Mouse (Mus musculus) layer of hippocampus, adult 11-12 months (tissue): ENCODE measurements around the gene Casp7.

Source experiments
- DNase-seq: peaks from one replicate; pipeline ENCODE4 v3.0.0; 2022; ENCODE audit warnings: low spot score

The Casp7 gene

GRCm38 (mm10) chr19:56424606-56425395 lies 27.9 kb downstream of the Casp7 start:
- DNase-seq: no peak

- no peak for DNase-seq
These were observed 28.6 kb downstream of the Casp7 start for GRCm38 (mm10) chr19:56425492-56425891.

- no peak for DNase-seq
These were observed 33.4 kb downstream of the Casp7 start for GRCm38 (mm10) chr19:56430369-56430768.

GRCm38 (mm10) chr19:56432706-56433105 lies 35.8 kb downstream of the Casp7 start:
- no peak for DNase-seq

GRCm38 (mm10) chr19:56433581-56433980 lies 36.7 kb downstream of the Casp7 start:
- no peak for DNase-seq

GRCm38 (mm10) chr19:56436380-56436779 lies 39.5 kb downstream of the Casp7 start:
- peak; percentile 26 for DNase-seq

GRCm38 (mm10) chr19:56438357-56439071 lies 41.6 kb downstream of the Casp7 start:
- no peak for DNase-seq

GRCm38 (mm10) chr19:56439072-56439434 lies 42.1 kb downstream of the Casp7 start:
- no peak for DNase-seq

- no peak for DNase-seq
These were observed 46.5 kb downstream of the Casp7 start for GRCm38 (mm10) chr19:56443445-56443844.

- no peak for DNase-seq
These were observed 51.9 kb downstream of the Casp7 start for GRCm38 (mm10) chr19:56448784-56449183.

GRCm38 (mm10) chr19:56449537-56449936 lies 52.6 kb downstream of the Casp7 start:
- no peak for DNase-seq

- no peak for DNase-seq
These were observed 54.0 kb downstream of the Casp7 start for GRCm38 (mm10) chr19:56450892-56451291.

GRCm38 (mm10) chr19:56451867-56452266 lies 54.9 kb downstream of the Casp7 start:
- no peak for DNase-seq

GRCm38 (mm10) chr19:56452421-56452820 lies 55.5 kb downstream of the Casp7 start:
- no peak for DNase-seq

- no peak for DNase-seq
These were observed 57.9 kb downstream of the Casp7 start for GRCm38 (mm10) chr19:56454862-56455261.

GRCm38 (mm10) chr19:56455369-56455768 lies 58.4 kb downstream of the Casp7 start:
- DNase-seq: no peak

GRCm38 (mm10) chr19:56457569-56457968 lies 60.6 kb downstream of the Casp7 start:
- no peak for DNase-seq

GRCm38 (mm10) chr19:56459154-56460050 lies 62.5 kb downstream of the Casp7 start:
- no peak for DNase-seq

GRCm38 (mm10) chr19:56460241-56460640 lies 63.3 kb downstream of the Casp7 start:
- no peak for DNase-seq

GRCm38 (mm10) chr19:56461522-56462101 lies 64.7 kb downstream of the Casp7 start, which contains the start of gene Plekhs1:
Gene Plekhs1, plus strand, starts transcription at chr19:56461640.
- no peak for DNase-seq

- no peak for DNase-seq
These were observed 65.9 kb downstream of the Casp7 start for GRCm38 (mm10) chr19:56462786-56463185.

GRCm38 (mm10) chr19:56466486-56466885 lies 69.6 kb downstream of the Casp7 start:
- no peak for DNase-seq
